Mouse (Mus musculus) brain, adult 2 months (tissue): ENCODE measurements around the gene Sgpp2.

Experiments used
- DNase-seq: peaks from one replicate; pipeline ENCODE4 v3.0.0; 2011; ENCODE audit warnings: low read depth, low spot score

The Sgpp2 gene

DNA sequence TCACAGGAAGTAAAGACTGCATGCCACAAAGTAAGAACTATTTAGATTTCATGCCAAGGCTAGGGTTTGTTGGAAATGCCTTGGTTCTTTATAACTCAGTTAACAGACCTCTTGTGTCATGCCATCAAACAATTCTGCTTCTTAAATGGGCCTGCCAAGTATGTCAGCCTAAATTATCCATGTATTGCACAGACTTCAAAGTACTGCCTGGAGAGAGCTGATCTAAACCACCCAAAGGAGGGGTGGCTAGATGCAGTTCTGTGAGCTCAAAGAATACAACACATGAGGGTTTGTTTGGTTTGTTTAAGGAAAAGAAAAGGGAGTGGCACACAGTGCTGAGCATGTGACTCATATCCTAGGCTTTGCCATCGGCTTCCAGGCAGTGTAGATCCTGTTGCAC is 137.9 kb downstream of the Sgpp2 start:
- peak; percentile 20 for DNase-seq

DNA sequence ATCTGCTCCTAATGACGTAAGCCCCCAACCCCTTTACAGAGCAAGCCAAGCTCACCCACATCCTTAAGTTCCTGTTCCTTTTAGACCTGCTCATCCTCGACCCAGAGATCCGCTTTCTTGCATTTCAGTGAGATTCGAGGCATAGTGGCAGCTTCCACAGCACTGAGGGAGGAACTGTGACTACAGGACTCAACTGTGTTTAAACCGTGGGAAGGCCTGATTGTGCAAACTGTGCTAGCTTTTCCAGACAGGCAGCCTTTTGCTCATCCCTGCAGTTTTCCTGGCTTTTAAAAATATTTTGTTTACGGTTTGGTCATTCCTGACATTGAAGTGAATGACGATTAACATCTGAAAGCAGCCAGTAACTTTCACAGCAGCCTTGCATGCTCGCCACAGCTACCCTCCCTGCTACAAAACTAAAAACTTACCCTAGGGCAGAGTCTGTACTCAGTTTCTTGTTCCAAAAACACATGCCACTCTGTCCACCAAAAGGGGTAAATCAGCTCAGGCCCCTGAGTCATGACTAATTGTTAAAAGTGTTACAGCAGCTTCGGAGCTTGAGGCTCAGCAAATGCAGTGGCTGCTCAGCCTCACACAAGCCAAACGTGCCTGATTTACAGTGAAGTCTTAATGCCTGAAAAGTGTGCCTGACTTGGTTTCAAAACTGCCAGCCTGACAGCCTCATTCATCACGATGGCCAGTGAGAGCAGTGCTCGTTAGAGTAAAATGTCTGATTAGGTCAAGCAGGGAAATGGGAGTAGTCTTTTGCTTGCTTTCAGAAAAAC is 141.1 kb downstream of the Sgpp2 start:
- DNase-seq = peak; percentile 33

DNA sequence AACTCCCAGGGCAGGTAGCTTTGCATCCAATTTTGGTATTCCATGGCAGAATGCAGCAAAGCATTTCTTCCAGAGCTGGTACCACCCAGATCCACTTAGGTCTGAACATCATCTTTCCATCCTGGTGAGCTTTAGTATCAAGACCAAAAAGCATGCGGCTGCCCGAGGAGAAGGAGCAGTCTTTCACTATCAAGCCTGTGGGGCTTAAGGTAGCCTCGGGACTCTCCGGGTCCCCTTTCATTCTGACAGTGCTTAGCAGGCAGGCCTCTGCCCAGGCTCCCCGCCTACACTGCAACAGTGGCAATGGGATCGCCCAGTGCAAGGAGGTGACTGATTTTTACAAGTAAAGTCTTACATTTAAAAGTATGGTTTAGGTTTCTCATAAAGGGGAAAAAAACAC is 142.4 kb downstream of the Sgpp2 start:
- DNase-seq = no peak

DNA sequence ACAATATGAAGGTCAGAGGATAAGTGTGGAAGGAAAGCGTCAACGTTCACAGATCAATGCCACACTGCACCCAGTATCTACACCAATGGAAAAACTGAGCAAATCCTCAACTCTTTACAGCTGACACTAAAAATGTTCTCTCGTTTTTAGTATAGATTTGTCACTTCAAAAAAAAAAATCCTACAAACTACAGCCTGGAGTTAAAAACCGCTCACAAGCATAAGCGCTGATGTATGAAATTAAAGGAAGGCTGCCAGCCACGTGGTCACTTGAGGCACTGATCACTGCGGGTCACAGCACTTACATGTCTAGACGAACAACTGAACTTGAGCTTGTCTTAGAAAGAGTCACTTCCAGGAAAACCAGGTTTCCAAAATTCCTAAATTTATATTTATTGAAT is 143.7 kb downstream of the Sgpp2 start:
- DNase-seq = no peak

DNA sequence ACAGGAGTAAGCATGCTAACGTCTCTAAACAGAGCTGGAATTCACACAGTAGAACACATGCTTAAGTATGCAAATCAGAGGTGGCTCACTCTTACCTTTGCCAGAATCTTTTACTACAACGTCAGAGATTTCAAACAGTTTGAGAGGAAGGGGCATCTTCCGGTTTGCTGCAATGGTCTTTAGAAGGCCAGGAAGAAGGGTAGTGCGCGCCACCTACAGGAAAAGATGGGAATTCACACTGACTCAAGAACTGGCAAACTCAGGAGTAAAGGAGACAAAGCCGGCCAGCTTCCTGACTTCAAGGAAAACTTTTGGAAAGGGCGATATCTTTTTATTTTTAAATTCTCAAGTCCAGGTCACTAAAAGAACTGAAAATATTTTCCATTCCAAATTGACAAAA is 144.5 kb downstream of the Sgpp2 start:
- peak; percentile 71 for DNase-seq
